Mouse (Mus musculus) lung, postnatal 0 days (tissue): ENCODE results near the gene Ksr1. TPM values are rescaled to one million over a fixed set of nuclear protein-coding genes. Genes with fewer than 3 reads are reported as not detected.
"Not testable (repeated sequence)": the region's sequence is repeated elsewhere in the genome, so short reads cannot be mapped to it uniquely, and the experiment has no call there.

ENCODE experiments used
- ATAC-seq: fragments of 200-750 bp; cut with Nextera tagmentation; 2 replicates; pipeline ENCODE4 v1.8.0; 2017; ENCODE audit warnings: moderate library complexity
- DNase-seq: peaks from one replicate; pipeline ENCODE4 v3.0.0-alpha.2; 2016; ENCODE audit warnings: low spot score
- H3K27ac ChIP-seq: fragments of 300-500 bp; sonication (generic); 2 replicates; pipeline ENCODE4 v1.5.1; 2014; ENCODE audit warnings: antibody characterized with exemption, mild to moderate bottlenecking, low read length, mixed read lengths
- H3K27me3 ChIP-seq: fragments of 300-500 bp; sonication (generic); replicated peaks from 2 replicates; pipeline ENCODE4 v1.6.1; 2014; ENCODE audit warnings: low read length, mixed read lengths; ENCODE audit not compliant: insufficient read depth
- H3K36me3 ChIP-seq: fragments of 300-500 bp; sonication (generic); 2 replicates; pipeline ENCODE4 v1.6.1; 2014; ENCODE audit warnings: low read length, mixed read lengths; ENCODE audit not compliant: insufficient read depth
- H3K4me1 ChIP-seq: fragments of 300-500 bp; sonication (generic); 2 replicates; pipeline ENCODE4 v1.6.1; 2014; ENCODE audit warnings: antibody characterized with exemption, low read depth, low read length, mixed read lengths; ENCODE audit not compliant: insufficient read depth
- H3K4me2 ChIP-seq: fragments of 300-500 bp; sonication (generic); replicated peaks from 2 replicates; pipeline ENCODE4 v1.6.1; 2014; ENCODE audit warnings: low read depth, mild to moderate bottlenecking, low read length, moderate library complexity, mixed read lengths
- H3K4me3 ChIP-seq: fragments of 300-500 bp; sonication (generic); 2 replicates; pipeline ENCODE4 v1.5.1; 2014; ENCODE audit warnings: low read depth, low read length
- H3K9ac ChIP-seq: fragments of 300-500 bp; sonication (generic); replicated peaks from 2 replicates; pipeline ENCODE4 v1.6.1; 2014; ENCODE audit warnings: low read depth, mild to moderate bottlenecking
- H3K9me3 ChIP-seq: fragments of 300-500 bp; sonication (generic); 2 replicates; pipeline ENCODE4 v1.6.1; 2016; ENCODE audit warnings: low read length, mixed read lengths
- CTCF ChIP-seq: IDR thresholded peaks from 2 replicates; pipeline ENCODE4 v1.5.1; 2016; ENCODE audit warnings: antibody characterized with exemption, mild to moderate bottlenecking
- EP300 ChIP-seq: IDR thresholded peaks from 2 replicates; pipeline ENCODE4 v1.6.1; 2016; ENCODE audit warnings: antibody characterized with exemption, mild to moderate bottlenecking, control low read depth
- WGBS: fragments of 180-500 bp; shearing (Covaris S2); extraction: QIAGEN DNeasy Blood & Tissue Kit; methylation state at CpG from one replicate; pipeline ENCODE4 v1.1.7; 2014; 5-methylcytosine and 5-hydroxymethylcytosine counted together
- polyA plus RNA-seq: library from polyadenylated mRNA; unstranded; fragments of >200 nt; fragmentation: Nextera tagmentation; extraction: Ambion mirVana; gene quantifications from 2 replicates; pipeline ENCODE4 v1.2.1, GENCODE M21; 2015

The Ksr1 gene
- polyA plus RNA-seq, 1 experiment from 2014 or later, result 2.3 TPM

GRCm38 (mm10) chr11:79012529-79012928 is 133.7 kb downstream of the Ksr1 start:
- Histone ChIP-seq H3K9me3 (no peaks in the 10 kb centered on the region), H3K36me3 (0 out of 2 replicates have a peak, but pooled peaks cover 10% of the 10 kb centered on the region), H3K4me1 (no peaks in the 10 kb centered on the region), H3K27ac (no peak overlapping the region), H3K4me2 (no peak overlapping the region), H3K9ac (no peak overlapping the region), H3K4me3 (no peak overlapping the region), H3K27me3 (no peaks in the 10 kb centered on the region)
- TF ChIP-seq EP300, result no peak
- TF ChIP-seq CTCF, result no peak
- 100% methylated on average over 2 of the region's 2 CpGs for WGBS
- DNase-seq, result no peak
- ATAC-seq, result no peak

- no peaks in the 10 kb centered on the region for H3K36me3 ChIP-seq
- H3K4me1 ChIP-seq, result no peaks in the 10 kb centered on the region
- no peaks in the 10 kb centered on the region for H3K27me3 ChIP-seq
- no peak overlapping the region for H3K4me2 ChIP-seq
- no peak overlapping the region for H3K27ac ChIP-seq
- WGBS, result 88% methylated on average over 7 of the region's 7 CpGs
- DNase-seq (no peak), ATAC-seq (no peak)
- TF ChIP-seq EP300, result no peak
- TF ChIP-seq CTCF, result no peak
- no peaks in the 10 kb centered on the region for H3K9me3 ChIP-seq
- H3K4me3 ChIP-seq, result no peak overlapping the region
- no peak overlapping the region for H3K9ac ChIP-seq
Observed at GRCm38 (mm10) chr11:79008891-79009290, 137.3 kb downstream of the Ksr1 start.

GRCm38 (mm10) chr11:79008007-79008775 is 138.0 kb downstream of the Ksr1 start:
- Histone ChIP-seq H3K4me2 (no peak overlapping the region), H3K9me3 (no peaks in the 10 kb centered on the region), H3K36me3 (no peaks in the 10 kb centered on the region), H3K9ac (no peak overlapping the region), H3K4me3 (no peak overlapping the region), H3K27me3 (no peaks in the 10 kb centered on the region), H3K27ac (no peak overlapping the region), H3K4me1 (no peaks in the 10 kb centered on the region)
- TF ChIP-seq EP300 (no peak), CTCF (no peak)
- DNase-seq (no peak), ATAC-seq (no peak)
- 73% methylated on average over 6 of the region's 6 CpGs for WGBS

GRCm38 (mm10) chr11:79007356-79007755 is 138.9 kb downstream of the Ksr1 start:
- WGBS, result 82% methylated on average over 3 of the region's 3 CpGs
- not testable (repeated sequence) for ATAC-seq

GRCm38 (mm10) chr11:79006417-79006816 is 139.8 kb downstream of the Ksr1 start:
- no peak overlapping the region for H3K4me3 ChIP-seq
- DNase-seq (no peak), ATAC-seq (no peak)
- H3K27me3 ChIP-seq, result no peaks in the 10 kb centered on the region
- H3K9ac ChIP-seq, result no peak overlapping the region
- H3K9me3 ChIP-seq, result no peaks in the 10 kb centered on the region
- no peak overlapping the region for H3K4me2 ChIP-seq
- H3K27ac ChIP-seq, result no peak overlapping the region
- no peaks in the 10 kb centered on the region for H3K4me1 ChIP-seq
- TF ChIP-seq EP300 (peak; percentile 31; the same call in 1 of the 2 replicates), CTCF (no peak)
- 54% methylated on average over 5 of the region's 5 CpGs for WGBS
- no peaks in the 10 kb centered on the region for H3K36me3 ChIP-seq

More at GRCm38 (mm10) chr11:79007356-79007755, 138.9 kb downstream of the Ksr1 start:
- H3K27me3 ChIP-seq, H3K4me1 ChIP-seq, H3K9me3 ChIP-seq, H3K36me3 ChIP-seq, H3K4me2 ChIP-seq, H3K9ac ChIP-seq, H3K27ac ChIP-seq, DNase-seq, H3K4me3 ChIP-seq: not testable (repeated sequence)

- H3K27ac ChIP-seq, result no peak overlapping the region
- WGBS, result 73% methylated on average over 14 of the region's 14 CpGs
- TF ChIP-seq EP300 (no peak), CTCF (no peak)
- no peaks in the 10 kb centered on the region for H3K9me3 ChIP-seq
- H3K9ac ChIP-seq, result no peak overlapping the region
- DNase-seq (no peak), ATAC-seq (no peak)
- H3K27me3 ChIP-seq, result no peaks in the 10 kb centered on the region
- no peaks in the 10 kb centered on the region for H3K4me1 ChIP-seq
- H3K4me2 ChIP-seq, result no peak overlapping the region
- H3K4me3 ChIP-seq, result no peak overlapping the region
- no peaks in the 10 kb centered on the region for H3K36me3 ChIP-seq
Observed at GRCm38 (mm10) chr11:79005578-79006394, 140.4 kb downstream of the Ksr1 start.
